Mouse (Mus musculus): ENCODE measurements at regions not wholly inside any gene's neighbourhood (a gene's known extent, or its start where the extent isn't known, plus 50 kb on each side); places are given as distances from the start of the nearest gene placed in this dataset.

GRCm38 (mm10) chr17:83158053-83158452 lies 57.0 kb upstream of the Pkdcc start:
- WGBS, result 89% methylated on average over 6 of the region's 6 CpGs

GRCm38 (mm10) chr17:83158652-83159051 lies 56.4 kb upstream of the Pkdcc start:
- no peak overlapping the region for H3K4me3 ChIP-seq
- no peak overlapping the region for H3K27ac ChIP-seq (replicated peaks)
- no peak overlapping the region for H3K4me2 ChIP-seq
- H3K9me3 ChIP-seq, result no peaks in the 10 kb centered on the region
- WGBS, result 87% methylated on average over 10 of the region's 10 CpGs
- H3K9ac ChIP-seq, result no peak overlapping the region
- no peak for ATAC-seq (ENCODE audit: low FRiP score, low read depth)
- no peaks in the 10 kb centered on the region for H3K27me3 ChIP-seq
- H3K36me3 ChIP-seq, result no peaks in the 10 kb centered on the region
- H3K4me1 ChIP-seq (replicated peaks), result no peaks in the 10 kb centered on the region

More at GRCm38 (mm10) chr17:83158053-83158452, 57.0 kb upstream of the Pkdcc start:
- H3K9me3 ChIP-seq, result no peaks in the 10 kb centered on the region
- no peaks in the 10 kb centered on the region for H3K27me3 ChIP-seq
- no peaks in the 10 kb centered on the region for H3K4me1 ChIP-seq (replicated peaks)
- no peak overlapping the region for H3K9ac ChIP-seq
- H3K36me3 ChIP-seq, result no peaks in the 10 kb centered on the region
- no peak overlapping the region for H3K4me2 ChIP-seq
- no peak for ATAC-seq (ENCODE audit: low FRiP score, low read depth)
- no peak overlapping the region for H3K4me3 ChIP-seq
- H3K27ac ChIP-seq (replicated peaks), result no peak overlapping the region

DNA sequence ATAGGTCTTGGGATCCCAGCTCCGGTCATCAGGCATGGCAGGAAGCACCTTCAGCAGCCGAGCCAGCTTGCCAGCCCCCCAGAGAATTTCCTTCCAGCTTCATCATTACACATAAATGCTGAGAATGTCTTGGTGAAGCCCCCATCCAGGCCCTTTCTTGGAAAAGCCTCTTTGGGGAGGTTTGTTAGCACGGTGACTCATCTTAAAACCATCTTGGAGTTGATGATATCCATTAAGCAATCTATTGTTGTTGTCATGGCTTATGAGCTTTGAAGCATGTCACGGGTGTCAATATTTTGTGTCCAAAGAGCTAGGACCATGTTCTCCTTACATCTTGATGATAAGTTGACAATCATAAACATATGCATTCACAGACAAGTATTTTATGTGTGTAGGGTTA lies 55.5 kb upstream of the Pkdcc start:
- Histone ChIP-seq H3K9me3 (no peaks in the 10 kb centered on the region), H3K27ac (replicated peaks) (no peak overlapping the region), H3K27me3 (no peaks in the 10 kb centered on the region), H3K4me1 (replicated peaks) (no peaks in the 10 kb centered on the region), H3K4me3 (no peak overlapping the region), H3K36me3 (no peaks in the 10 kb centered on the region), H3K9ac (no peak overlapping the region), H3K4me2 (no peak overlapping the region)
- ATAC-seq (ENCODE audit: low FRiP score, low read depth), result no peak
- 88% methylated on average over 4 of the region's 4 CpGs for WGBS

GRCm38 (mm10) chr17:83160296-83160695 lies 54.8 kb upstream of the Pkdcc start:
- no peaks in the 10 kb centered on the region for H3K36me3 ChIP-seq
- WGBS, result 91% methylated on average over 4 of the region's 4 CpGs
- H3K27me3 ChIP-seq, result no peaks in the 10 kb centered on the region
- H3K4me1 ChIP-seq (replicated peaks), result no peaks in the 10 kb centered on the region
- no peaks in the 10 kb centered on the region for H3K9me3 ChIP-seq
- no peak for ATAC-seq (ENCODE audit: low FRiP score, low read depth)
- no peak overlapping the region for H3K4me3 ChIP-seq
- H3K4me2 ChIP-seq, result no peak overlapping the region
- no peak overlapping the region for H3K27ac ChIP-seq (replicated peaks)
- no peak overlapping the region for H3K9ac ChIP-seq

DNA sequence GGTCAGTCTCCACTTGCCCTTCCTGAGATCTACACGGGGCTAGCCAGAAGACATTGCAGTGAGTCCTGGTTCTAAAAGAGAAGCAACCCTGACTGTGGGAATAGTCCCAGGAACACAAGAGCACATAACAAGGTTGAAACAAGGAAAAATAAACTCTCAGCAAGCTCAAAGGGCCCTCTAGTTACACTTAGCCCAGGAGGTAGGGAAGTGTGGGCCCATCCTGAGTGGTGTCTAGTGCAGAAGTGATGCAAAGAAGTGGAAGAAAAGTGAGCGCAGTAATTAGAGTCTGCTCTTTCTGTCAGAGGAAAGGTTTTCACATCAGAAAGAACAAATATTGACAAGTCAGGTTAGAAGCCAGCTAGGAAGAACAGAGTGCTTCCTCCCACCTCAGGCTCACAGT lies 53.4 kb upstream of the Pkdcc start:
- Histone ChIP-seq H3K27ac (replicated peaks) (no peak overlapping the region), H3K4me2 (no peak overlapping the region), H3K9ac (no peak overlapping the region), H3K9me3 (no peaks in the 10 kb centered on the region), H3K4me1 (replicated peaks) (peaks cover 8% of the 10 kb centered on the region), H3K4me3 (no peak overlapping the region), H3K27me3 (no peaks in the 10 kb centered on the region), H3K36me3 (no peaks in the 10 kb centered on the region)
- no peak for ATAC-seq (ENCODE audit: low FRiP score, low read depth)
- WGBS, result 82% methylated on average over 2 of the region's 2 CpGs

- no peak for ATAC-seq (ENCODE audit: low FRiP score, low read depth)
- H3K9ac ChIP-seq, result no peak overlapping the region
- H3K36me3 ChIP-seq, result no peaks in the 10 kb centered on the region
- no peaks in the 10 kb centered on the region for H3K27me3 ChIP-seq
- no peaks in the 10 kb centered on the region for H3K9me3 ChIP-seq
- no peak overlapping the region for H3K27ac ChIP-seq (replicated peaks)
- no peak overlapping the region for H3K4me3 ChIP-seq
- WGBS, result 44% methylated on average over 9 of the region's 9 CpGs
- peaks cover 14% of the 10 kb centered on the region for H3K4me1 ChIP-seq (replicated peaks)
- H3K4me2 ChIP-seq, result no peak overlapping the region
Observed at GRCm38 (mm10) chr17:83163952-83164560, 51.0 kb upstream of the Pkdcc start.

DNA sequence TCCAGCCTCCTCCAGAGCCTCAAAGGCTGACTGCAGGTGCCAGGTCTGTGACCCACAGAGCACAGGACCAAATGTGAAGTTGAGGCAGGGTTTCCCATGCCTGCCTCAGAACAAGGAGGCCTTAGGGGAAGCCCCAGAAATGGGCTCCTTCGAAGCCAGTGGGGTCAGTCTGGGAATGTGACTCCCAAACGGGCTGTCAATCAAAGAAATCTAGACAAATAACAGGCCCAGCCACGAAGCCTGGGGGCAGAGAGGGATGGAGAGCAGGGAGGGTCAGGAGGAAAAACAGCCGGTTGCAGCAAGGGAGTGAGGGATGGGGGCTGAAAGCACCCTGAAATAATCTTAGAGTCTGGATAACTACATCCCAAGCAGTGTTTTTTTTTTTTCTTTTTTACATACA lies 50.4 kb upstream of the Pkdcc start:
- no peak overlapping the region for H3K9ac ChIP-seq
- no peaks in the 10 kb centered on the region for H3K36me3 ChIP-seq
- H3K27ac ChIP-seq (replicated peaks), result no peak overlapping the region
- H3K9me3 ChIP-seq, result no peaks in the 10 kb centered on the region
- H3K27me3 ChIP-seq, result no peaks in the 10 kb centered on the region
- no peak for ATAC-seq (ENCODE audit: low FRiP score, low read depth)
- H3K4me3 ChIP-seq, result no peak overlapping the region
- no peak overlapping the region for H3K4me2 ChIP-seq
- H3K4me1 ChIP-seq (replicated peaks), result peaks cover 14% of the 10 kb centered on the region
- 27% methylated on average over 4 of the region's 4 CpGs for WGBS

- Histone ChIP-seq H3K4me1 (replicated peaks) (peaks cover 14% of the 10 kb centered on the region), H3K9me3 (no peaks in the 10 kb centered on the region), H3K27ac (replicated peaks) (no peak overlapping the region), H3K36me3 (no peaks in the 10 kb centered on the region), H3K9ac (no peak overlapping the region), H3K4me3 (no peak overlapping the region), H3K27me3 (no peaks in the 10 kb centered on the region), H3K4me2 (no peak overlapping the region)
- no peak for ATAC-seq (ENCODE audit: low FRiP score, low read depth)
- WGBS, result 68% methylated on average over 4 of the region's 4 CpGs
Observed at GRCm38 (mm10) chr17:83165140-83165539, 50.0 kb upstream of the Pkdcc start.
